Mouse (Mus musculus) limb, embryonic 14.5 days (tissue): ENCODE data around the gene Fkbp6. TPM values are rescaled to one million over a fixed set of nuclear protein-coding genes. Genes with fewer than 3 reads are reported as not detected.

Experiments used
- ATAC-seq: fragments of 200-750 bp; cut with Nextera tagmentation; 2 replicates; pipeline ENCODE4 v1.8.0; 2017; ENCODE audit warnings: low read depth, moderate number of reproducible peaks, moderate TSS enrichment; ENCODE audit not compliant: low FRiP score
- DNase-seq: peaks from one replicate; pipeline ENCODE4 v3.0.0-alpha.2; 2015; ENCODE audit warnings: low spot score
- H3K27ac ChIP-seq: fragments of 300-500 bp; sonication (generic); replicated peaks from 2 replicates; pipeline ENCODE4 v1.5.1; 2014; ENCODE audit warnings: low read depth, mild to moderate bottlenecking, low read length, moderate library complexity, mixed read lengths
- H3K27me3 ChIP-seq: fragments of 300-500 bp; sonication (generic); 2 replicates; pipeline ENCODE4 v1.6.1; 2014; ENCODE audit warnings: low read length, mixed read lengths; ENCODE audit not compliant: control insufficient read depth, insufficient read depth
- H3K36me3 ChIP-seq: fragments of 300-500 bp; sonication (generic); 2 replicates; pipeline ENCODE4 v1.6.1; 2014; ENCODE audit warnings: mild to moderate bottlenecking, low read length, moderate library complexity, mixed read lengths; ENCODE audit not compliant: control insufficient read depth, insufficient read depth
- H3K4me1 ChIP-seq: fragments of 300-500 bp; sonication (generic); 2 replicates; pipeline ENCODE4 v1.6.1; 2014; ENCODE audit warnings: antibody characterized with exemption, low read length, mixed read lengths; ENCODE audit not compliant: control insufficient read depth, insufficient read depth
- H3K4me2 ChIP-seq: fragments of 300-500 bp; sonication (generic); replicated peaks from 2 replicates; pipeline ENCODE4 v1.6.1; 2014; ENCODE audit warnings: low read depth, mild to moderate bottlenecking, low read length, moderate library complexity; ENCODE audit not compliant: severe bottlenecking
- H3K4me3 ChIP-seq: fragments of 300-500 bp; sonication (generic); replicated peaks from 2 replicates; pipeline ENCODE4 v1.5.1; 2014; ENCODE audit warnings: low read length
- H3K9ac ChIP-seq: fragments of 300-500 bp; sonication (generic); 2 replicates; pipeline ENCODE4 v1.6.1; 2014; ENCODE audit warnings: mild to moderate bottlenecking, low read depth, low read length, moderate library complexity; ENCODE audit not compliant: severe bottlenecking
- H3K9me3 ChIP-seq: fragments of 300-500 bp; sonication (generic); 2 replicates; pipeline ENCODE4 v1.6.1; 2016; ENCODE audit warnings: low read length; ENCODE audit not compliant: control insufficient read depth
- POLR2A ChIP-seq: fragments of 200-500 bp; IDR thresholded peaks from 2 replicates; pipeline ENCODE4 v1.8.0; 2012; ENCODE audit warnings: inconsistent platforms, mild to moderate bottlenecking, moderate library complexity, borderline replicate concordance; ENCODE audit not compliant: insufficient read depth, insufficient read length; ENCODE audit errors: extremely low read depth
- WGBS: fragments of 180-500 bp; shearing (Covaris S2); extraction: QIAGEN DNeasy Blood & Tissue Kit; methylation state at CpG from one replicate; pipeline ENCODE4 v1.1.7; 2014; 5-methylcytosine and 5-hydroxymethylcytosine counted together
- microRNA-seq: library from miRNA; unstranded; fragments of <30 nt; microRNA quantifications from one replicate; pipeline ENCODE4, GENCODE M21; 2016
- polyA plus RNA-seq, 2 experiments: library from polyadenylated mRNA; depleted of rRNA in 1 of 2; stranded (reverse) in 1 of 2; unstranded in 1 of 2; fragments of >200 nt; fragmentation: Nextera tagmentation in 1 of 2; extraction: Ambion mirVana in 1 of 2; gene quantifications; 2 replicates each; pipeline versions ENCODE4 v1.2.1 to v1.2.3; 2012 to 2014

Fkbp6 gene
- polyA plus RNA-seq, 2 experiments = 0.06 TPM; not detected in 1

DNA sequence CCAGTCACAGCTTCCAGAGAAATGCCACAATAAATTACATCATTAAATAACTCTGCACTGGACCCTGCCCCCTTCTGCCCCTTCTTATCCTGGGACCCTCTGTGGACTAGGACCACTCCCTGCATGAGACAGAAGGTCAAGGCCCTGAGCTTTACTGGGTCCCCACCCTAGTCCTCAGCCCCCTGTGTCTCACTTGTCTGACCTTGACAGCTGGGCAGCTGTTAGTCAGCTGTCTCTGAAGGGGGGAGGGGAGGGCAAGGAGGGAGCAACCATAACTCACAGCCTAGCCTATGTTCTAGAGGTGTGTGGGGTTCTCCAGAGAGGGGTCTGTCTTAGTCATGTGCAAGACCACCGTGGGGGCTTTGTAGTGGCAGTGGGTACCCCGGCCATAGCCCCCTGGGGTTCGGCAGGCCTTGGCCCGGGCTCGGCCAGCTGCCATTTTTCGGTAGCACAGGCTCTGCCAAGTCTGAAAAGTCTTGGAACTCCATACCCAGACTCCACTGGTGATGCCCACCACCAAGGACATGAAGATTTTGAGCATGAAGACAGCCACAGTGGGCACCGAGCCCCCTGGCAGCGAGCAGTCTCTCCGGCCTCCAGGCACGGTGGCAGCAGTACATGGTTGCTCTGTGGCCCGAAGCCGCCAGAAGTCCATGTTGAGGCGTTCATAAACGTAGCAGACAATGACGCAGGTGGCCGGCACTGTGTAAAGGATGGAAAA lies 100.7 kb downstream of the Fkbp6 start:
- peak overlapping the region; percentile 40; the same call in 1 of the 2 replicates for H3K9ac ChIP-seq
- WGBS = 81% methylated on average over 16 of the region's 16 CpGs
- DNase-seq = no peak

DNA sequence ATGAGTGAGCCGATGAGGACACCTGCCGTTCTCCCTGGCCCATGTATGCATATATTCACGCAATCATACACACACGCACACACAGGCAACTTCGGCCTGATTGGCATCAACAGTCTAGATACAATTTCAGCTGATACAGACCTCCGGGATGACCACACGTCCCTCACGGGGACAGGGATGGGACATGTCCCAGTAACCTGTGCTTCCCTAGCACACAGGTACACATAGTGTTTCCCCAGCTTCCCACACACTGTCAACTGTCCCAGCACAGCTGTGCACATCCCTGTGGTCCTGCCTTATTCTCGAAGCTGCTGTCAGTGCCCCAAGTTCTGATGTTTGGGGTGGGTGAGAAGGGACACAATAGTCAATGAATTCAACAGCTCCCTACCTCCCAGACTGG lies 102.5 kb downstream of the Fkbp6 start:
- no peak for TF ChIP-seq POLR2A
- DNase-seq (no peak), ATAC-seq (no peak)
- 0 out of 2 replicates have a peak, but pooled peaks cover 2% of the 10 kb centered on the region for H3K4me1 ChIP-seq
- peak overlapping the region; percentile 67 for H3K4me3 ChIP-seq
- peaks cover 17% of the 10 kb centered on the region for H3K27me3 ChIP-seq
- peaks cover 49% of the 10 kb centered on the region for H3K36me3 ChIP-seq
- H3K9me3 ChIP-seq = no peaks in the 10 kb centered on the region
- 80% methylated on average over 9 of the region's 9 CpGs for WGBS
- no peak overlapping the region for H3K27ac ChIP-seq
- H3K9ac ChIP-seq = no peak overlapping the region
- peak overlapping the region; percentile 98; the same call in 1 of the 2 replicates for H3K4me2 ChIP-seq

More for the DNA sequence above, 100.7 kb downstream of the Fkbp6 start:
- H3K27me3 ChIP-seq = peaks cover 17% of the 10 kb centered on the region
- H3K27ac ChIP-seq = no peak overlapping the region
- peaks cover 31% of the 10 kb centered on the region for H3K36me3 ChIP-seq
- peak overlapping the region; percentile 67 for H3K4me3 ChIP-seq
- peaks cover 11% of the 10 kb centered on the region for H3K4me1 ChIP-seq
- ATAC-seq = no peak
- no peaks in the 10 kb centered on the region for H3K9me3 ChIP-seq
- TF ChIP-seq POLR2A = no peak
- H3K4me2 ChIP-seq = peak overlapping the region; percentile 98

DNA sequence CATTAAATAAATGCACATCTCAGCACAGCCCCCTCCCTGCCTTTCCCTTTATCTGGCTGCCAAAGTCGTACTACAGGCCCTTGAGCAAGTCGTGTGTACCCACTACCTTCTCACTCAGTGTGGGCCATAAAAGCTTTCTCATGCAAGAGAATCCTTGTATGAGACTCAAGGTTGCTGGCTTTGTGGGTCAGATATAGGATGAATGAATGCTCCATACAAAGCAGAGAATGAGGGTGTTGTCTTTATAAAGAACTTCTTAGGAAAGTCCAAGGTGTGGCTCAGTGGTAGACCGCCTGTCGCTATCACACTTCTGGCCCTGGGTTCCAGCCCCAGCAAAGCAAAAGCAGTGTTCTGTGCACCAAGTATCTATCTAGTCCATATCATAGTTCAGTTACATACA lies 103.3 kb downstream of the Fkbp6 start:
- Histone ChIP-seq H3K4me1 (0 out of 2 replicates have a peak, but pooled peaks cover 2% of the 10 kb centered on the region), H3K9me3 (no peaks in the 10 kb centered on the region), H3K27me3 (peaks cover 17% of the 10 kb centered on the region), H3K4me3 (no peak overlapping the region), H3K27ac (no peak overlapping the region), H3K4me2 (peak overlapping the region; percentile 98; the same call in 1 of the 2 replicates), H3K9ac (no peak overlapping the region), H3K36me3 (peaks cover 57% of the 10 kb centered on the region)
- TF ChIP-seq POLR2A = no peak
- 69% methylated on average over 4 of the region's 4 CpGs for WGBS
- ATAC-seq = no peak
- DNase-seq = no peak

DNA sequence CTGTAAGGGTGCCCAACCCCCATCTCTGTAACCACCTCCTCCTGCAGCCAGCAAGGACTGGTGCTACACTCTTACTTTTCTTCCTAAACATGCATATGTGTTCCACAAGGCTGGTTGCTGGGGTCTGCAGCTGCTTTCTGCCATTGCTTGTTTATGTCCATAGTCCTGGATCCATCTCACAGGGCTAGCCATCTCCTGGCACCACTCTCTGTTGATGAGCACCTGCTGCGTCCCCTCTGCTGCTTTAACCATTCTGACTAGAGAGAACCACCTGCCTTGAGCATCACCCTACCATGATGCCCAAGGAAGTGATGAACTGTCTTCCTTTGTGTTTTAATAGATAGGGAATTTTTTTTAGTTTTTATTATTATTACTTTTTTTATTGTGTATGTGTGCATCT lies 106.7 kb downstream of the Fkbp6 start:
- Histone ChIP-seq H3K4me3 (no peak overlapping the region), H3K4me2 (no peak overlapping the region), H3K36me3 (peaks cover 90% of the 10 kb centered on the region), H3K4me1 (no peaks in the 10 kb centered on the region), H3K27ac (no peak overlapping the region), H3K9me3 (no peaks in the 10 kb centered on the region), H3K9ac (no peak overlapping the region), H3K27me3 (no peaks in the 10 kb centered on the region)
- 100% methylated on average over 1 of the region's 1 CpGs for WGBS
- DNase-seq = no peak
- ATAC-seq = no peak
- no peak for TF ChIP-seq POLR2A

- Histone ChIP-seq H3K27me3 (no peaks in the 10 kb centered on the region), H3K36me3 (peaks cover 96% of the 10 kb centered on the region), H3K27ac (no peak overlapping the region), H3K4me2 (no peak overlapping the region), H3K9ac (no peak overlapping the region), H3K4me3 (no peak overlapping the region), H3K9me3 (no peaks in the 10 kb centered on the region), H3K4me1 (no peaks in the 10 kb centered on the region)
- no peak for DNase-seq
- WGBS = 95% methylated on average over 3 of the region's 3 CpGs
- no peak for TF ChIP-seq POLR2A
- peak; percentile 63 for ATAC-seq
Observed at GRCm38 (mm10) chr5:135242608-135243007, 107.2 kb downstream of the Fkbp6 start.

DNA sequence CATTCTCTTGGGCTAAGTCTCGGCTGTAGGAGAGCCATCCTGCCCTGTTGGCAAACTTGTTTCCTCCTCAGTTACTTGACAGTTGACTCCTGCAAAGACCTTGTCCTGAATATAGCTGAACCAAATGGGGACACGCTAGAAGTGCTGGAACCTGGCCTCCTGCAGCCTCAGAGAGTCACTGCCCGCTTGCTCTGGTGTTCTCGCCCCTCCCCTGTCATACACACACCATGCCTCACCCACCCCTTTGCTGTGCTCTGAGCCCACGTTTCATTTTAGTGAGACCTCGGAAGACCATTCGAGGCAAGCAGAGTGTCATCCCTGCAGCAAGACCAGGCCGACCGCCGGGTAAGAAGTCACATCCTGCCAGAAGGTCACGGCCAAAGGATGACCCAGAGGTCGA lies 107.7 kb downstream of the Fkbp6 start:
- Histone ChIP-seq H3K27ac (no peak overlapping the region), H3K4me3 (no peak overlapping the region), H3K9me3 (no peaks in the 10 kb centered on the region), H3K4me1 (no peaks in the 10 kb centered on the region), H3K4me2 (no peak overlapping the region), H3K36me3 (peaks cover 97% of the 10 kb centered on the region), H3K27me3 (no peaks in the 10 kb centered on the region), H3K9ac (no peak overlapping the region)
- DNase-seq = no peak
- TF ChIP-seq POLR2A = no peak
- 84% methylated on average over 12 of the region's 12 CpGs for WGBS
- ATAC-seq = no peak

Small RNA genes lying within 50 kb of the gene (microRNA-seq; reads per million reads assigned to microRNA genes)
- gene Mir7033 = 1.1 reads per million

Other genes with a start within 250 kb of the Fkbp6 start
- gene Tbl2, start 200.4 kb downstream of the Fkbp6 start, polyA plus RNA-seq (2012; rRNA removed) = 23.2 and 25.7 TPM in 2 replicates
- gene Tbl2, start 200.4 kb downstream of the Fkbp6 start, polyA plus RNA-seq (2014; fragmentation: Nextera tagmentation; extraction: Ambion mirVana) = 29.8 and 32.1 TPM in 2 replicates
- gene Bcl7b, start 181.8 kb downstream of the Fkbp6 start, polyA plus RNA-seq (2012; rRNA removed) = 20.6 and 24.6 TPM in 2 replicates
- 43.3 and 46.2 TPM in 2 replicates for gene Bcl7b, start 181.8 kb downstream of the Fkbp6 start, polyA plus RNA-seq (2014; fragmentation: Nextera tagmentation; extraction: Ambion mirVana)
- gene Baz1b, start 162.8 kb downstream of the Fkbp6 start, polyA plus RNA-seq (2012; rRNA removed) = 72.7 and 73.0 TPM in 2 replicates
- gene Baz1b, start 162.8 kb downstream of the Fkbp6 start, polyA plus RNA-seq (2014; fragmentation: Nextera tagmentation; extraction: Ambion mirVana) = 52.3 and 58.8 TPM in 2 replicates
- gene Fzd9, start 98.8 kb downstream of the Fkbp6 start, polyA plus RNA-seq (2012; rRNA removed) = 31.2 and 50.0 TPM in 2 replicates
- gene Fzd9, start 98.8 kb downstream of the Fkbp6 start, polyA plus RNA-seq (2014; fragmentation: Nextera tagmentation; extraction: Ambion mirVana) = 19.4 and 23.1 TPM in 2 replicates
- not detected in 2 replicates for gene Trim50, start 3.3 kb upstream of the Fkbp6 start, polyA plus RNA-seq (2012; rRNA removed)
- gene Trim50, start 3.3 kb upstream of the Fkbp6 start, polyA plus RNA-seq (2014; fragmentation: Nextera tagmentation; extraction: Ambion mirVana) = not detected in 2 replicates
- gene Nsun5, start 19.9 kb upstream of the Fkbp6 start, polyA plus RNA-seq (2012; rRNA removed) = 52.1 and 65.4 TPM in 2 replicates
- gene Nsun5, start 19.9 kb upstream of the Fkbp6 start, polyA plus RNA-seq (2014; fragmentation: Nextera tagmentation; extraction: Ambion mirVana) = 26.2 and 29.1 TPM in 2 replicates
- 38.1 and 53.0 TPM in 2 replicates for gene Pom121, start 44.5 kb upstream of the Fkbp6 start, polyA plus RNA-seq (2012; rRNA removed)
- 15.3 and 18.3 TPM in 2 replicates for gene Pom121, start 44.5 kb upstream of the Fkbp6 start, polyA plus RNA-seq (2014; fragmentation: Nextera tagmentation; extraction: Ambion mirVana)
- gene Hip1, start 195.1 kb upstream of the Fkbp6 start, polyA plus RNA-seq (2012; rRNA removed) = 45.9 and 56.9 TPM in 2 replicates
- gene Hip1, start 195.1 kb upstream of the Fkbp6 start, polyA plus RNA-seq (2014; fragmentation: Nextera tagmentation; extraction: Ambion mirVana) = 47.0 and 49.1 TPM in 2 replicates
- gene Ccl26, start 213.5 kb upstream of the Fkbp6 start, polyA plus RNA-seq (2012; rRNA removed) = not detected in 2 replicates
- gene Ccl26, start 213.5 kb upstream of the Fkbp6 start, polyA plus RNA-seq (2014; fragmentation: Nextera tagmentation; extraction: Ambion mirVana) = not detected in 2 replicates
- gene Ccl24, start 223.0 kb upstream of the Fkbp6 start, polyA plus RNA-seq (2012; rRNA removed) = 1.7 and 2.1 TPM in 2 replicates
- gene Ccl24, start 223.0 kb upstream of the Fkbp6 start, polyA plus RNA-seq (2014; fragmentation: Nextera tagmentation; extraction: Ambion mirVana) = 1.8 and 2.3 TPM in 2 replicates